Mouse (Mus musculus): ENCODE measurements around the gene Ubac2. TPM values are rescaled to one million over a fixed set of nuclear protein-coding genes. Genes with fewer than 3 reads are reported as not detected.
A peak's percentile ranks its signal among the peaks of the same experiment; 100 is the strongest.

Ubac2 gene
- polyA plus RNA-seq, 1 experiment from 2014 or later, result 67.5 TPM

- DNase-seq (ENCODE audit: low spot score) (no peak), ATAC-seq (replicated peaks; ENCODE audit: low FRiP score, low TSS enrichment, low read depth) (no peak)
- Histone ChIP-seq H3K27ac (ENCODE audit: low read depth) (no peak overlapping the region), H3K36me3 (ENCODE audit: control insufficient read depth, insufficient read depth, low read length) (no peaks in the 10 kb centered on the region), H3K27me3 (replicated peaks; ENCODE audit: control insufficient read depth, insufficient read depth, low read length) (no peaks in the 10 kb centered on the region), H3K4me3 (ENCODE audit: low read depth, low read length) (no peak overlapping the region), H3K4me2 (ENCODE audit: low read length) (no peak overlapping the region), H3K9me3 (ENCODE audit: control insufficient read depth, low read length) (no peaks in the 10 kb centered on the region), H3K4me1 (replicated peaks; ENCODE audit: control insufficient read depth, insufficient read depth, low read length) (no peaks in the 10 kb centered on the region; the same call in 1 of the 2 replicates), H3K9ac (ENCODE audit: low read length) (no peak overlapping the region)
- WGBS, result 91% methylated on average over 3 of the region's 3 CpGs
Observed at GRCm38 (mm10) chr14:122041413-122041825, 163.0 kb downstream of the Ubac2 start.

DNA sequence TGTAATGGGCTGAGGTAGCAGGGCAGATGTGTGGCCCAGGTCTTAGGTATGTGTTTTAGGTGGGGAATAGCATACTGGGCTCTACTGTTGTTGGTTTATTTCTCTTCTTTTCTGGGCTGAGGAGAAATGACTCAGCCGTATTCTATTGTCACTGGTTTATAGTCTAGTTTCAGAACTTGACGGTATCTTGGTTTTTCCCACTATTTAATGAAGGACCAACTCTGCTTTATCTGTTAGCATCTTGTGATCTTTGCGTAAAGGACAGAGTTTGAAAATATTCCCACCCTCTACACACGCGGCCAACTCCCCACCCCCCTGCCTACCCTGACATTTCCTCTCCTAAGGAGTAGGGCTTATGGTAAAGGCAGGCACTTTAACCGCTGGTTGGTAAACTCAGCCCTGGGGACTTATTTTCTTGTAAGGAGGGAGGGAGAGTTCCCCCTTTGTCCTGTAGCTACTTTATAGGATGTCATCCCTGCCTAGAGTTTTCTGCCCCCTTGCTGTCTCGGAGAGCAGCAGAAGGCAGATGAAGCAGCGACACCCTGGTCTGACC lies 163.8 kb downstream of the Ubac2 start:
- no peak overlapping the region for H3K4me2 ChIP-seq (ENCODE audit: low read length)
- no peaks in the 10 kb centered on the region; the same call in 1 of the 2 replicates for H3K4me1 ChIP-seq (replicated peaks; ENCODE audit: control insufficient read depth, insufficient read depth, low read length)
- no peak overlapping the region for H3K27ac ChIP-seq (ENCODE audit: low read depth)
- no peak overlapping the region for H3K4me3 ChIP-seq (ENCODE audit: low read depth, low read length)
- no peaks in the 10 kb centered on the region for H3K9me3 ChIP-seq (ENCODE audit: control insufficient read depth, low read length)
- no peaks in the 10 kb centered on the region for H3K36me3 ChIP-seq (ENCODE audit: control insufficient read depth, insufficient read depth, low read length)
- ATAC-seq (replicated peaks; ENCODE audit: low FRiP score, low TSS enrichment, low read depth) (no peak), DNase-seq (ENCODE audit: low spot score) (no peak)
- H3K9ac ChIP-seq (ENCODE audit: low read length), result no peak overlapping the region
- no peaks in the 10 kb centered on the region for H3K27me3 ChIP-seq (replicated peaks; ENCODE audit: control insufficient read depth, insufficient read depth, low read length)
- 78% methylated on average over 8 of the region's 8 CpGs for WGBS

DNA sequence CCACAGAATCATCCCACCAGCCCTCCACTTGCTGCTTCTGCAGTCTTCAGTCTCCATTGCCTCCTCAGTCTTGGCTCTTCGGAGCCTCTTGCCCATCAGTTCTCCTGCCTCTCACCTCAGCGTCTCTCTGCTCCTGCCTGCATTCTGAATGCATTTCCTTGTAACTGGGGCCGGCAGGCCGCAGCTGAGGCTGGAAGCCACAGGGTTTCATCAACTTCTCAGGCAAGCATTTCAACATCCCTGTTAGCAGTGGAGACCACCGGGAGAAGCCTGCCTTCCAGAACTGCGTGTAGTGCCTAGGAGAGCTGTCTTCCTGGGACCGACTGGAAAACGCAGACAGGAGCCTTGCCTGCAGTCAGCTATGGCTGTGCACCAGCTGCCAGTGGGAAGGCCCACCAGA lies 169.4 kb downstream of the Ubac2 start:
- H3K27me3 ChIP-seq (replicated peaks; ENCODE audit: control insufficient read depth, insufficient read depth, low read length), result no peaks in the 10 kb centered on the region
- ATAC-seq (replicated peaks; ENCODE audit: low FRiP score, low TSS enrichment, low read depth), result no peak
- no peak overlapping the region for H3K9ac ChIP-seq (ENCODE audit: low read length)
- no peak overlapping the region for H3K4me3 ChIP-seq (ENCODE audit: low read depth, low read length)
- no peaks in the 10 kb centered on the region for H3K36me3 ChIP-seq (ENCODE audit: control insufficient read depth, insufficient read depth, low read length)
- WGBS, result 89% methylated on average over 8 of the region's 8 CpGs
- no peak for DNase-seq (ENCODE audit: low spot score)
- H3K4me2 ChIP-seq (ENCODE audit: low read length), result no peak overlapping the region
- no peaks in the 10 kb centered on the region for H3K4me1 ChIP-seq (replicated peaks; ENCODE audit: control insufficient read depth, insufficient read depth, low read length)
- H3K9me3 ChIP-seq (ENCODE audit: control insufficient read depth, low read length), result no peaks in the 10 kb centered on the region
- H3K27ac ChIP-seq (ENCODE audit: low read depth), result no peak overlapping the region

- no peak for DNase-seq (ENCODE audit: low spot score)
Observed at GRCm38 (mm10) chr14:122048816-122049215, 170.4 kb downstream of the Ubac2 start.

DNA sequence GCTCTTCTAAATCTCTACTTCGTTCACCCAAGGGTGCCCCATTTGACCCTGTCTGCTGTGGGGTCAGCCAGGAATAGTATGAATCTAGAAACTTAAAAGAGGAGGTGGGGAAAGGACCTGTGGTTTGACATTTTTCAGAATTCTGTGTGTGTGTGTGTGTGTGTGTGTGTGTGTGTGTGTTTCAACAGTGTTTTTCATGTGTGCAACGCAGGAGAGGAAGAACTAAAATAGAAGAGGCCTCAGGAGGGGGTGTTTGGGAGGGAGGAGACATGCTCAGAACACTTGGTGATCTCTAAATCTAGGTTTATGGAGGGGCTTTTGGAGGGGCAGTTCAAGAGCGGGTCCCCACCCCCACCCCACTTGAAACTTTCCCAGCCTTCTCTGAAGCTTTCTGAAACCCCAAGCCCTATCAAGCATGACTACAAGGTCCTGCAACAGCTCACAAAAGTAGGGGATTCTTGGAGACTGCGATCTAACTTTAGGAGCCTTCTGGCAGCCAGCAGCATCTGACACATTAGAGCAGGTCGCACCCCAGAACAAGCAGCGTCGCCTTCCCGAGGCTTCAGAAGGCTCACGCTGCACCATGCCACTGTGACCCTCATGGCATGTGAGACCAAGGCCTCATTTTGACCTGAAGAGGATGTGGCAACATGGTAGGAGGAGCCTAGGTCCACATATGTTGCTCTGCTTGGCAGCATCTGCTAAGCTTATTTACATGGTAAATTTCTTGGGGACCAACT lies 174.6 kb downstream of the Ubac2 start:
- Histone ChIP-seq H3K36me3 (ENCODE audit: control insufficient read depth, insufficient read depth, low read length) (no peaks in the 10 kb centered on the region), H3K4me2 (ENCODE audit: low read length) (no peak overlapping the region), H3K9ac (ENCODE audit: low read length) (no peak overlapping the region), H3K4me3 (ENCODE audit: low read depth, low read length) (no peak overlapping the region), H3K27me3 (replicated peaks; ENCODE audit: control insufficient read depth, insufficient read depth, low read length) (no peaks in the 10 kb centered on the region), H3K9me3 (ENCODE audit: control insufficient read depth, low read length) (no peaks in the 10 kb centered on the region), H3K4me1 (replicated peaks; ENCODE audit: control insufficient read depth, insufficient read depth, low read length) (no peaks in the 10 kb centered on the region), H3K27ac (ENCODE audit: low read depth) (no peak overlapping the region)
- 77% methylated on average over 9 of the region's 9 CpGs for WGBS
- ATAC-seq (replicated peaks; ENCODE audit: low FRiP score, low TSS enrichment, low read depth) (no peak), DNase-seq (ENCODE audit: low spot score) (no peak)

More at GRCm38 (mm10) chr14:122048816-122049215, 170.4 kb downstream of the Ubac2 start:
- Histone ChIP-seq H3K4me3 (ENCODE audit: low read depth, low read length) (no peak overlapping the region), H3K9me3 (ENCODE audit: control insufficient read depth, low read length) (no peaks in the 10 kb centered on the region), H3K4me2 (ENCODE audit: low read length) (no peak overlapping the region), H3K4me1 (replicated peaks; ENCODE audit: control insufficient read depth, insufficient read depth, low read length) (no peaks in the 10 kb centered on the region), H3K27ac (ENCODE audit: low read depth) (no peak overlapping the region), H3K9ac (ENCODE audit: low read length) (no peak overlapping the region), H3K36me3 (ENCODE audit: control insufficient read depth, insufficient read depth, low read length) (no peaks in the 10 kb centered on the region), H3K27me3 (replicated peaks; ENCODE audit: control insufficient read depth, insufficient read depth, low read length) (no peaks in the 10 kb centered on the region)
- ATAC-seq (replicated peaks; ENCODE audit: low FRiP score, low TSS enrichment, low read depth), result no peak
- 88% methylated on average over 9 of the region's 9 CpGs for WGBS

GRCm38 (mm10) chr14:122056871-122057270 lies 178.5 kb downstream of the Ubac2 start:
- WGBS, result 75% methylated on average over 6 of the region's 6 CpGs
- no peak for ATAC-seq (replicated peaks; ENCODE audit: low FRiP score, low TSS enrichment, low read depth)
- Histone ChIP-seq H3K9ac (ENCODE audit: low read length) (no peak overlapping the region), H3K4me3 (ENCODE audit: low read depth, low read length) (no peak overlapping the region), H3K27ac (ENCODE audit: low read depth) (no peak overlapping the region), H3K9me3 (ENCODE audit: control insufficient read depth, low read length) (no peaks in the 10 kb centered on the region), H3K4me1 (replicated peaks; ENCODE audit: control insufficient read depth, insufficient read depth, low read length) (no peaks in the 10 kb centered on the region), H3K36me3 (ENCODE audit: control insufficient read depth, insufficient read depth, low read length) (no peaks in the 10 kb centered on the region), H3K27me3 (replicated peaks; ENCODE audit: control insufficient read depth, insufficient read depth, low read length) (no peaks in the 10 kb centered on the region), H3K4me2 (ENCODE audit: low read length) (no peak overlapping the region)
- DNase-seq (ENCODE audit: low spot score), result no peak

DNA sequence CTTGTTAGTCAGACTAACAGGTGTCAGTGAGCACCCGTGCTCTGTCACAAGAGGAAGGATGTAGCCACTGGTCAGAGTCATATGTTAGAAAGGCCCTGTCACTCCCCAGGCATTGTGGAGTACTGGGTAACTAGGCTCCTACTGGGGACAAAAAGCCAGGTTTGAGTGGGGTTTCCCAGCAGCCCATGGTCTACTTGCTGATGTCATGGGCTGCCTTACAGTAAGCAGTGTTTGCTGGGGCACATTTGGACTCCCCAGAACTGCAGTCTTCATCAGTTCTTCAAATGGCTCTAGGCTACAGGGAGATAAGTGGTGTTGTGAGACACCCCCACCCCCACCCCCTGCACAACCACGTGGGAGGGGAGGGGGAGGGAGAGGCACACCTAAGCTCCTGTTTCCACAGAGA lies 179.5 kb downstream of the Ubac2 start:
- no peak for DNase-seq (ENCODE audit: low spot score)
- Histone ChIP-seq H3K4me3 (ENCODE audit: low read depth, low read length) (no peak overlapping the region), H3K9ac (ENCODE audit: low read length) (no peak overlapping the region), H3K4me1 (replicated peaks; ENCODE audit: control insufficient read depth, insufficient read depth, low read length) (no peaks in the 10 kb centered on the region), H3K27ac (ENCODE audit: low read depth) (no peak overlapping the region), H3K4me2 (ENCODE audit: low read length) (no peak overlapping the region), H3K27me3 (replicated peaks; ENCODE audit: control insufficient read depth, insufficient read depth, low read length) (no peaks in the 10 kb centered on the region), H3K9me3 (ENCODE audit: control insufficient read depth, low read length) (no peaks in the 10 kb centered on the region), H3K36me3 (ENCODE audit: control insufficient read depth, insufficient read depth, low read length) (no peaks in the 10 kb centered on the region)
- WGBS, result 23% methylated on average over 2 of the region's 2 CpGs
- no peak for ATAC-seq (replicated peaks; ENCODE audit: low FRiP score, low TSS enrichment, low read depth)

DNA sequence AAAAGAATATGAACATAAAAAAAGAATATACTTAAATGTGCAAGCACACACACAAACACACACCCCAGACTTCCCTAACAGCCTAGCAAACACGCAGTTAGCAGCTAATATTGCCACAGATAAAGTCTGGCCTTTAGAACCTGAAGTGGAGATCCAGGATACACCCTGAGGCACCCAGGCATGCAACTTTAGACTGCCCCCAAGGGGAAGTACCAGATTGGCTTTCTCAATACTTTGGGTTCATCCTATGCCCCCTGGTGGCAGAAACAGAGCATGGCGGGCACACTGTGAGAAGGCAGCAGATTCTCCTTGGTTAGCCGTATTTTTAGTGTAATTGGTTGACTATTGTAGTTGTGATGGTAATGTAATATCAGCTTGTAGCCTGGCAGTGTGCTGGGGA lies 182.2 kb downstream of the Ubac2 start:
- Histone ChIP-seq H3K9me3 (ENCODE audit: control insufficient read depth, low read length) (no peaks in the 10 kb centered on the region), H3K4me2 (ENCODE audit: low read length) (no peak overlapping the region), H3K4me3 (ENCODE audit: low read depth, low read length) (no peak overlapping the region), H3K9ac (ENCODE audit: low read length) (no peak overlapping the region), H3K36me3 (ENCODE audit: control insufficient read depth, insufficient read depth, low read length) (no peaks in the 10 kb centered on the region), H3K27ac (ENCODE audit: low read depth) (no peak overlapping the region), H3K27me3 (replicated peaks; ENCODE audit: control insufficient read depth, insufficient read depth, low read length) (no peaks in the 10 kb centered on the region), H3K4me1 (replicated peaks; ENCODE audit: control insufficient read depth, insufficient read depth, low read length) (no peaks in the 10 kb centered on the region)
- ATAC-seq (replicated peaks; ENCODE audit: low FRiP score, low TSS enrichment, low read depth) (no peak; the same call in 1 of the 2 replicates), DNase-seq (ENCODE audit: low spot score) (peak; percentile 90)
- 4% methylated on average over 3 of the region's 3 CpGs for WGBS

GRCm38 (mm10) chr14:122061376-122061775 lies 183.0 kb downstream of the Ubac2 start:
- H3K27ac ChIP-seq (ENCODE audit: low read depth), result no peak overlapping the region
- no peak for ATAC-seq (replicated peaks; ENCODE audit: low FRiP score, low TSS enrichment, low read depth)

More at GRCm38 (mm10) chr14:122061376-122061775, 183.0 kb downstream of the Ubac2 start:
- no peak for DNase-seq (ENCODE audit: low spot score)
- Histone ChIP-seq H3K4me1 (replicated peaks; ENCODE audit: control insufficient read depth, insufficient read depth, low read length) (no peaks in the 10 kb centered on the region), H3K27me3 (replicated peaks; ENCODE audit: control insufficient read depth, insufficient read depth, low read length) (no peaks in the 10 kb centered on the region), H3K36me3 (ENCODE audit: control insufficient read depth, insufficient read depth, low read length) (no peaks in the 10 kb centered on the region), H3K9me3 (ENCODE audit: control insufficient read depth, low read length) (no peaks in the 10 kb centered on the region), H3K4me2 (ENCODE audit: low read length) (no peak overlapping the region), H3K4me3 (ENCODE audit: low read depth, low read length) (no peak overlapping the region), H3K9ac (ENCODE audit: low read length) (no peak overlapping the region)
- 78% methylated on average over 6 of the region's 6 CpGs for WGBS
